Mouse (Mus musculus): ENCODE measurements around the gene Vps4b. TPM values are rescaled to one million over a fixed set of nuclear protein-coding genes. Genes with fewer than 3 reads are reported as not detected.

The Vps4b gene
- polyA plus RNA-seq, 1 experiment from 2014 or later: 22.7 TPM

- Histone ChIP-seq H3K27ac (ENCODE audit: low read depth) (peak within 1 kb of the TSS; percentile 93), H3K4me1 (ENCODE audit: insufficient read depth) (peaks cover 18% of the 10 kb centered on the region), H3K9ac (replicated peaks) (peak within 1 kb of the TSS; percentile 70), H3K4me2 (ENCODE audit: low read depth, low read length) (peak within 1 kb of the TSS; percentile 84), H3K9me3 (ENCODE audit: low read length) (no peaks in the 10 kb centered on the region), H3K27me3 (ENCODE audit: insufficient read depth, low read length) (no peaks in the 10 kb centered on the region), H3K4me3 (ENCODE audit: low read depth, low read length) (peak within 1 kb of the TSS; percentile 53), H3K36me3 (replicated peaks; ENCODE audit: insufficient read depth, low read length) (0 out of 2 replicates have a peak, but pooled peaks cover 1% of the 10 kb centered on the region)
- peak; percentile 18; the same call in 1 of the 2 replicates for TF ChIP-seq CTCF (IDR thresholded peaks at IDR 0.05; ENCODE audit: low read depth)
- no peak for TF ChIP-seq EP300 (IDR thresholded peaks at IDR 0.05; ENCODE audit: low read depth)
- under 1% methylated on average over 51 of the region's 51 CpGs for WGBS (ENCODE audit: insufficient replicate concordance)
- peak; percentile 98 for ATAC-seq
- peak; percentile 96 for DNase-seq
Observed at GRCm38 (mm10) chr1:106759572-106760435, 36.7 kb downstream of the Vps4b start, which contains the start of gene Kdsr. TSS of gene Kdsr (minus strand) at chr1:106759727.

- ATAC-seq: peak; percentile 60
- H3K9ac ChIP-seq (replicated peaks): peak overlapping the region; percentile 65
Observed at GRCm38 (mm10) chr1:106758734-106759571, 37.6 kb downstream of the Vps4b start.

GRCm38 (mm10) chr1:106756633-106757032, 39.9 kb downstream of the Vps4b start:
- Histone ChIP-seq H3K27me3 (ENCODE audit: insufficient read depth, low read length) (no peaks in the 10 kb centered on the region), H3K36me3 (replicated peaks; ENCODE audit: insufficient read depth, low read length) (peaks cover 12% of the 10 kb centered on the region; the same call in 1 of the 2 replicates), H3K9ac (replicated peaks) (no peak overlapping the region), H3K9me3 (ENCODE audit: low read length) (no peaks in the 10 kb centered on the region), H3K4me2 (ENCODE audit: low read depth, low read length) (no peak overlapping the region), H3K4me1 (ENCODE audit: insufficient read depth) (peaks cover 18% of the 10 kb centered on the region), H3K4me3 (ENCODE audit: low read depth, low read length) (no peak overlapping the region), H3K27ac (ENCODE audit: low read depth) (no peak overlapping the region)
- WGBS (ENCODE audit: insufficient replicate concordance): 56% methylated on average over 4 of the region's 4 CpGs
- DNase-seq (peak; percentile 5), ATAC-seq (no peak)
- TF ChIP-seq CTCF (IDR thresholded peaks at IDR 0.05; ENCODE audit: low read depth) (no peak), EP300 (IDR thresholded peaks at IDR 0.05; ENCODE audit: low read depth) (no peak)

More at GRCm38 (mm10) chr1:106758734-106759571, 37.6 kb downstream of the Vps4b start:
- Histone ChIP-seq H3K4me3 (ENCODE audit: low read depth, low read length) (peak overlapping the region; percentile 53), H3K27me3 (ENCODE audit: insufficient read depth, low read length) (no peaks in the 10 kb centered on the region), H3K4me1 (ENCODE audit: insufficient read depth) (peaks cover 18% of the 10 kb centered on the region), H3K36me3 (replicated peaks; ENCODE audit: insufficient read depth, low read length) (0 out of 2 replicates have a peak, but pooled peaks cover 4% of the 10 kb centered on the region), H3K27ac (ENCODE audit: low read depth) (peak overlapping the region; percentile 72), H3K9me3 (ENCODE audit: low read length) (no peaks in the 10 kb centered on the region), H3K4me2 (ENCODE audit: low read depth, low read length) (peak overlapping the region; percentile 84)
- peak; percentile 42 for DNase-seq
- 1% methylated on average over 34 of the region's 34 CpGs for WGBS (ENCODE audit: insufficient replicate concordance)
- TF ChIP-seq EP300 (IDR thresholded peaks at IDR 0.05; ENCODE audit: low read depth): no peak
- no peak for TF ChIP-seq CTCF (IDR thresholded peaks at IDR 0.05; ENCODE audit: low read depth)

- Histone ChIP-seq H3K4me3 (ENCODE audit: low read depth, low read length) (no peak overlapping the region), H3K4me2 (ENCODE audit: low read depth, low read length) (no peak overlapping the region), H3K4me1 (ENCODE audit: insufficient read depth) (no peaks in the 10 kb centered on the region), H3K27me3 (ENCODE audit: insufficient read depth, low read length) (no peaks in the 10 kb centered on the region), H3K9ac (replicated peaks) (no peak overlapping the region), H3K9me3 (ENCODE audit: low read length) (no peaks in the 10 kb centered on the region), H3K36me3 (replicated peaks; ENCODE audit: insufficient read depth, low read length) (peaks cover 23% of the 10 kb centered on the region), H3K27ac (ENCODE audit: low read depth) (no peak overlapping the region)
- TF ChIP-seq CTCF (IDR thresholded peaks at IDR 0.05; ENCODE audit: low read depth) (no peak), EP300 (IDR thresholded peaks at IDR 0.05; ENCODE audit: low read depth) (no peak)
- WGBS (ENCODE audit: insufficient replicate concordance): 86% methylated on average over 5 of the region's 5 CpGs
- DNase-seq (no peak), ATAC-seq (no peak)
Observed at GRCm38 (mm10) chr1:106752013-106752412, 44.5 kb downstream of the Vps4b start.

- H3K4me3 ChIP-seq (ENCODE audit: low read depth, low read length): no peak overlapping the region
- TF ChIP-seq EP300 (IDR thresholded peaks at IDR 0.05; ENCODE audit: low read depth) (no peak), CTCF (IDR thresholded peaks at IDR 0.05; ENCODE audit: low read depth) (no peak)
- no peak overlapping the region for H3K27ac ChIP-seq (ENCODE audit: low read depth)
- no peaks in the 10 kb centered on the region for H3K4me1 ChIP-seq (ENCODE audit: insufficient read depth)
- no peaks in the 10 kb centered on the region for H3K27me3 ChIP-seq (ENCODE audit: insufficient read depth, low read length)
- DNase-seq (no peak), ATAC-seq (no peak)
- no peak overlapping the region for H3K4me2 ChIP-seq (ENCODE audit: low read depth, low read length)
- H3K9me3 ChIP-seq (ENCODE audit: low read length): no peaks in the 10 kb centered on the region
- peaks cover 32% of the 10 kb centered on the region for H3K36me3 ChIP-seq (replicated peaks; ENCODE audit: insufficient read depth, low read length)
- H3K9ac ChIP-seq (replicated peaks): no peak overlapping the region
- WGBS (ENCODE audit: insufficient replicate concordance): 78% methylated on average over 1 of the region's 1 CpGs
Observed at GRCm38 (mm10) chr1:106750656-106751055, 45.9 kb downstream of the Vps4b start.
